Mouse (Mus musculus): ENCODE measurements around the gene Rgp1.

Rgp1 gene

DNA sequence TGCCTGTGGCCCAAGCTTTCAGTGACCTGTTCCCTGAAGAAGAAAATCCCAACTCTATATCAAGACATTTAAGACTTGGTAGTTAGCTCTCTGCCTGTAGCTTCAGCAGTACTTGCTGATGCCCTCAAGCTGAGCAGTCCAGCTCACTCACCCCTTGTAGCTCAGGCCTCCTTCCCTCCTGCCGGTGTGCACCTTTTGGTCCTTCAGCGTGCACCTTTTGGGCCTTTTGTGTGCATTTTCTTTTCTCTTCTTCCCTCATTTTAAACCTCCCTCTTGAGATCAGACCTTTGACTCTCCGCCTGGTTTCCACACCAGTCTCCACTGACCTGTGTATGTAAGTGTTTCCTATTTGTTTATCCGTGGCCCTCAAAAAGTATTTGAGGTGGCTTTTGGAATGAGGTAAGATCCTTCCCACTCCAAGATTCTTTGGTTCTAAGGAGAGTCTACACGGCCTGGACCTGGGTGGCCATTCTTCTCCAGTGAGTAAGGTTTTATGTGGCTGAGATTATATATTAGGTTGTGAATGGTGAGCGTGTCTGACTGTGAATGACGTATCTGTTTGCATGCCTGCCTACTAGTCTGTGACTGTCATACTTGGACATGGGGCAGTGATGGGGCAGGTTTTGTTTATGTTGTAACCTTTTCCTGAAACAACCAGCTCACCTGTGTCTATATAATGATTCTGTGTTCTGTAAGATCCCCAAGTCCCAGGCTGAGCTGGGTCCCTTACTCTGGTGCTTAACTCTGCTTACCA lies 56.3 kb downstream of the Rgp1 start:
- peak; percentile 7 to 46 for DNase-seq (ENCODE audit: low spot score in 2 of 2)

DNA sequence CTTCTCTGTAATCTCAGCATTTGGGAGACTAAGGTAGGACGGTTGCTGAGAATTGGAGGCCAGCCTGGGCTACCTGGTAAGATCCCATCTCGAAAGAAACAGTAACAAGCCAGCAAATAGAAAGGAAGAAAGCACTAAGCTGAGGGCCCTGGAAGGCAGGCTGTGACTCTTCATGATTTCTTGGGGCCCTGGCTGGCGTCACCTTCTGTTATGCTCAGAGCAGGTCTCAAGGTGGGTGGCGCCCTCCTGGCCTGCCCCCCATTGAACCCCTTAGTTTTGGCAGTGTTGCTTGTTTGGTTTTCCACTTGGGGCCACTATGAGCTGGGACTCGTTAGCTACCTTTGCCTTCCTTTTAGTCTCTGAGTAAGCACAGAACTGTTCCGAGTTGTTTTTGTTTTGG lies 58.2 kb downstream of the Rgp1 start:
- peak in 1 of 2 experiments; percentile 36 for DNase-seq (ENCODE audit: low spot score in 2 of 2)
